Mouse (Mus musculus): Measurements from ENCODE around the gene Sptssb.

Sptssb gene

GRCm38 (mm10) chr3:69859858-69860588 lies at the start of gene Sptssb:
Gene Sptssb, minus strand, starts transcription at chr3:69859940.
- ATAC-seq (ENCODE audit: low TSS enrichment): peak; percentile 66

GRCm38 (mm10) chr3:69908074-69908473 lies 48.3 kb upstream of the Sptssb start:
- peak; percentile 70 for ATAC-seq (ENCODE audit: low TSS enrichment)

DNA sequence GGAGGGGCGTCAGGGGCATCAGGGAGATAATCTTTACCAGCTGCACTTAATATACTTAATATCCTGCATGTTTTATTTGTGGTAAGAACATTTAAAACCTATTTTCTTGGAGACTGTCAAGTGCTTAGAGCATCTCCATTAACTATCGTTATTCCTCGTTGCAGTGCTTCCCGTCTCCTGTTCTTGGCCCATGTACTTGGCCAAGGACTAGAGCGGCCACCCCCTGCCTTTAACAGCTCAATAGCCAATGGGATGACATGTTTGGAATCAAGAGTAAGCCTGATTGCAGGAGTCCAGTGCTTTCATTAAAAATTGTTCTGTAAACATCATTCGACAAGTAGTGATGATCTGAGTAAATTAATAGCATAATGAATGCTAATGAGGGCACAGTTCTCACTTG lies 47.8 kb upstream of the Sptssb start:
- ATAC-seq (ENCODE audit: low TSS enrichment): no peak

DNA sequence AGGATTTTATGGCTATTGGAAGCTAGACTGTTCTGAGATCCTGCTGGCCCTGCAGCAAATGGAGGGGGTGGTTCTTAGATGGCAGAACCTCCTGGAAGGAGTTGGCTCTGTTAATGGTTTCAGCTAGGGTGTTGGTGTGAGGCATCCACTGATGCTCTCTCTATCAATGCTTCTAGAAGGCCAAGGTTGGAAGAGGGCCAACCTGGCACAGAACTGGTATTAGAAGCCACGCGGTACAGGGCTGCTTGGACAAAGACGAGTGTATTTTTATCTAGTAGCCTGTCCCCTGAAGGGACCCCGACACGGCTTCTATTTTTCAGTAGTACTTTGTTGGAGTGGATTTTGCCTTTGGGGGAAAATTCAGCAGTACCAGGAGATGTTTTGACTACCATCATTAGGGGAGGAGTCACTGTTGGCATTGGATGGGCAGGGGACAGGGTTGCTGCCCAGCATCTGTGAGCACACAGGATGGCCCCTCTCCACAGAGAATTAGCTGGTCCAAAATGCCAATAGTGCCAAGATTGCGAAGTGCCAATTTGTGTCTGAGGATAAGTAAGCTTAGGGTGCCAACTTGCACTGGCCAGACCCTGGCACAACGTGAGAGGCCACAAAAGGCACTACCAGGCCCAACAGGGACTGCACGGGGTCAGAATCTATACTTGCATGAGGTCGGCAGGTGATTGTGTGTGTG lies 43.2 kb upstream of the Sptssb start:
- ATAC-seq (ENCODE audit: low TSS enrichment): peak; percentile 66

GRCm38 (mm10) chr3:69902382-69902781 lies 42.6 kb upstream of the Sptssb start:
- ATAC-seq (ENCODE audit: low TSS enrichment): no peak; the same call in 1 of the 2 replicates

- ATAC-seq (ENCODE audit: low TSS enrichment): peak; percentile 86; the same call in 1 of the 2 replicates
Observed at GRCm38 (mm10) chr3:69901874-69902381, 42.2 kb upstream of the Sptssb start.

DNA sequence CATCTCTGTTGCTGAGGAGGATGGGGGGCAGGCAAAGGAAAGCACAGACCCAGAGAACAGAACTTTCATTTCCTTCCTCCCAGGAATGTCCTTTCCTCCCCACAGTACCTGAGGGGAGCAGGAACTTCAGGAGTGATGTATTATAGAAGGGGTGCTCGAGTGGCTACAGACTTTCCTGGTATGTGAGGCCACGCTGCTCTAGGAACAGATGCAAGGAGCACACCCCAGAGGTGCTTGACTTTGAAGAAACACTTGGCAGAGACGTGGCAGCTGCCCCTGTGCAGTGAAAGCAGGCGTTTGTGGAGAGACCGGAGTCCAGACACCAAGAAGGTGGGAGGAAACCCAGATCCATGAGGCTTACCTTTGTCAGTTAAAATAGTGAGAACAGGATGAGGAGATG lies 40.6 kb upstream of the Sptssb start:
- no peak for ATAC-seq (ENCODE audit: low TSS enrichment)

GRCm38 (mm10) chr3:69897917-69898594 lies 38.3 kb upstream of the Sptssb start:
- peak; percentile 78 for ATAC-seq (ENCODE audit: low TSS enrichment)

DNA sequence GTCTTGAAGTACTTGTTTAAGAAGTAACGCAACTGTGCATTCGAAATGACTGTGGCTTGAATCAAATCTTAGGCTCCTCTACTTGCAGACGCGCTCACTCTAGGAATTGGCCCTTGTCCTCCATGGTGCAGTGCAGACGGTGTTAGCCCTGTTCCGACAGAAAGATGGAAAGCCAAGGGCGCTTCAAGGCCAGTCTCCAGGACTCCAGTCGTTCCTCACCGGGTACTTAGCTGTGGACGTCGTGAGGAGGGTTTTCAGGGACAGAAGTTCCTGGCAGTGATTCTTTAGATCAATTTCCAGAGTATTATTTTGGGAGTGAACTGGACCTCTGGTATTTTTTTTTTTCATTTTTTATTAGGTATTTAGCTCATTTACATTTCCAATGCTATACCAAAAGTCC lies 35.8 kb upstream of the Sptssb start:
- no peak for ATAC-seq (ENCODE audit: low TSS enrichment)

- no peak for ATAC-seq (ENCODE audit: low TSS enrichment)
Observed at GRCm38 (mm10) chr3:69892187-69893094, 32.7 kb upstream of the Sptssb start.

- ATAC-seq (ENCODE audit: low TSS enrichment): no peak
Observed at GRCm38 (mm10) chr3:69885866-69886265, 26.1 kb upstream of the Sptssb start.

DNA sequence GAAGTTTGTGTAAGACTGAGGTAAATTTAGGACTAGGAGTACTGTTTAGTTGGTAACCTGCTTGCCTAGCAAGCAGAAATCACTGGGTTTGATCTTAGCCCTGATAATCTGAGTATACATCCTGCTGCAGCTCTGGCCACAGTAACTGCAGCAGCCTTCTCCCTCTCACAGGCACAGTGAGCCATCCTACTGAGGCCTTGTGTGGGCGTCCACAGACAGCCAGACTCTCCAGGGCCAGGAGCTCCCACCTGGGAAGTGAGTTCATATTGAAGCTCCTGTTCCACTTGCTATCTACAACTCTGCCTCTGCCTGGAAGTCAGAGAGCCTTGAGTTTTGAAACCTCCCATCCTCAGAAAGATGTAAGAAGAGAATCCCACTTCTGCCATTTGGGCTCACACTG lies 24.0 kb upstream of the Sptssb start:
- peak; percentile 97 for ATAC-seq (ENCODE audit: low TSS enrichment)

GRCm38 (mm10) chr3:69877538-69877937 lies 17.8 kb upstream of the Sptssb start:
- ATAC-seq (ENCODE audit: low TSS enrichment): peak; percentile 80

DNA sequence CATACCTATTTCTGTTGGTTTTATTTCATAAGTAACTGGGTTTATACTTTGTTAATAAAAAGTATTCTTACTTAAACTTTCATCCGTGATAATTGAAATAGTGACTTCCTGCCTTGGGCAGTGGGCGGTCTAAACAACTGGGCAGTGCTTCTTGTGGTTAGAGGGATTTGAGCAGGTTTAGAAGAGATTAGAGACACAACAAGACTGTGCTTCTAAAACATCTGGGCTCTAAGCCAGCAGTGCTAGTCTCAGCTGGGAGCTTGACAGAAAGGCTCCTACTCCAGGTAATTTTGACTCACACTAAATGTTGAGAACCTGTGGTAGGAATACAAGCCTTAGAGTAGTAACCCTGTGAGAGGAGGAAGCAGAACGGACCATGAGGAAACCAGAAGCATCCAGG lies 15.0 kb upstream of the Sptssb start:
- no peak for ATAC-seq (ENCODE audit: low TSS enrichment)

DNA sequence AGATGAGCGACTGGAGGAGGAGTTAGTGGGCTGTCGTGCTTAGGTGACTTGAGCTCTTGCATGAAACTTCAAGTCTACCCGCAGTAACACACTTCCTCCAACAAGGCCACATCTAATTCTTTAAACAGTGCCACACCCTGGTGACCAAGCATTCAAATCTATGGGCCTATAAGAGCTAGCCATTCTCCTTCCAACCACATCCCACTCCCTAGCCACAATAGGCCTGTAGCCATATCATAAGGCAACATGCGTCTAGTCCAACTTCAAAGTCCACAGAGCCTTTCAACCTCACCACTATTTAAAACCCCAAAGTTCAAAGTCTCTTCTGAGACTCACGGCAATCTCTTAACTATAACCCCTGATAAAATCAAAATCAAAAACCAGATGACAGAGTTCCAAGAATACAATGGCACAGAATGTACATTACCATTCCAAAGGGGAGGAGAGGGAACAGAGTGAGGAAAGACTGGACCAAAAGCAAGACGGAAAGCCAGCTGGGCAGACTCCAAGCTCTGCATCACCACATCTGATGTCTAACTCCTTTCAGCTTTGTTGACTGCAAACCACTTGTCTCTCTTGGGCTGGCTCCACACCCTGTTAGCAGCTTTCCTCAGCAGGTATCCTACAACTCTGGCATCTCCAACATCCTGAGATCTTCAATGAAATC lies 13.1 kb upstream of the Sptssb start:
- 0 out of 2 replicates have a peak, but pooled peaks have one; percentile 15 for ATAC-seq (ENCODE audit: low TSS enrichment)

DNA sequence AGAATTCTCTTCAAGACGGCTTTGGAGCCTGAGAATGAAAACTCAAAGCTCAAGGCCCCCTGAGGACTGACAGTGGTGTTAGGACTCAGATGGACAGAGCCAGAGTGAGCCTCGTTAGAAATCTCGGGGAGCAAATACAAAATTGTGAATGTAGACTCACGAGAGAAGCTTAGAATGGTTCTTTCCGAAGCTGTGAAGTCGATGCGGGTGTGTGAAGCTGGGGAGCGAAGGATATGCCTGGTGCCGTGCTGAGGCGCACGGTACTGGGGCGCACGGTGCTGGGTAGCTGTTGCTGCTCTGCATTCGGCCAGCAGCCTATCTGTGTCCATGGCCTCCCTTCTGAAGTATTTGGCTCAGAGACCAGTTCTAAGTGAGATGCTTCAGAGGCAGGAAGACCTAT lies 11.4 kb upstream of the Sptssb start:
- ATAC-seq (ENCODE audit: low TSS enrichment): peak; percentile 55; the same call in 1 of the 2 replicates

- ATAC-seq (ENCODE audit: low TSS enrichment): no peak
Observed at GRCm38 (mm10) chr3:69869702-69870101, 10.0 kb upstream of the Sptssb start.

DNA sequence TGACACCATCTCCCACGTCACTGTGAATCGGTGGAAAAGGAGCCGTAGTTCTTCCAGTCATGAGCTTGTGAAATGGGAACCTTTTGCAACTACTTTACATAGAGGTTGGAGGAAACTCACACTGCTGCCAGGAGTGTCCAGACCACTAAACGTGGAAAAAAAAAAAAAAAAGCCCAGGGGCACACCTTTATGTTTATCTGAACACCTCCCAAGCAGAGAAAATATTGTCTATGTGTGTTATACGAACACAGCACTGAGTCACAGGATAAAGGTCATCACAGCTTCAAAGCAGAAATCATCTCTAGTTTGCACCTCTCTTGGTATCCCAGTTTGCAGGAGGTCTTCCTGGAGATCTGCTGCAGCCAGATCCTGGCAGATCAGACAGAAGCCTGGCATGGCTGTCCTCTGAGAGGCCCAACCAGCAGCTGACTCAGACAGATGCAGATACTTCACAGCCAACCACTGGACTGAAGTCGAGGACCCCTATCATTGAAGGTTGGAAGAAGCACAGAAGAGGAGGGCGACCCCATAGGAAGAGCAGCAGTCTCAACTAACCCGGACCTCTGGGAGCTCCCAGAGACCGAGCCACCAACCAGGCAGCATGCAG lies 2.2 kb upstream of the Sptssb start:
- no peak; the same call in 1 of the 2 replicates for ATAC-seq (ENCODE audit: low TSS enrichment)

- ATAC-seq (ENCODE audit: low TSS enrichment): peak; percentile 91
Observed at GRCm38 (mm10) chr3:69860589-69861521, 1.1 kb upstream of the Sptssb start.
